Mouse (Mus musculus) spleen, postnatal 36 days (tissue): ENCODE data around the gene Smoc1.

ENCODE experiments used
- DNase-seq, 2 experiments: peaks; one replicate each; pipeline ENCODE4 v3.0.0; 2022; ENCODE audit warnings: low spot score in 2 of 2, mixed read lengths in 1 of 2

The Smoc1 gene

DNA sequence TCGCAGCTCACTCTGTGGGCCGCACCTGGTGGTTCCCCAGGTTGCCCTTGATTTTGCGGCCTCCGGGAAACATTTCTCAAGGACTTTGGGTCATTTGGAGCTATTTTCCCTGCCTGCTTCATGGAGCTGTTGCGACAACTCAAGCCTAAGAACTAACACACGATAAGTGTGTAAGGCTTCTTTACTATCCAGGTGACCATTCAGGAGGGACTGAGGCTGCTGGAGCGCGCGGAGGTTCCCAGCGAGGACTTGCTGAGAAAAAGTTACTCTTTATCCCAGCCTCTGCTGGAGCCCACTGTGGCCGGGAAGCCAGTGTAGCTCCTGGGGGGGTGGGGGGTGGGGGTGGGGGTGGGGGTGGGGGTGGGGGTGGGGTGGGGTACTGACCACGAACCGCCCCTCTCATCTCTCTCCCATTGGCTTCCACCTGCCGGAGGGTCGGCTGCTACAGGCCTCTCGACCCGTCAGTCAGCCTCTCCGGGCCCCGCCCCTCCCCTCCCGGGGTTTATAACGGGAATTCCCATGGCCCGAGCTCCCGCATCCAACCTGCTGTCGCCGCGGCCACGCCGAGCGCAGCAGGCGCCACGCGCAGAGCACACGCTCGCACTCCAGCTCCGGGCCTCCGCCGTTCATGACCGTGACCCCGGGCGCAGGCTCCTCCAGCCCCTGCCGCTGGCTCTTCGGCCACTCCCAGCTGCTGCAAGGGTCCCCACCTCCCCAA, at the start of gene Smoc1:
TSS of gene Smoc1 (plus strand) at position 532 of the 718 bp plus-strand sequence.
- no peak for DNase-seq

DNA sequence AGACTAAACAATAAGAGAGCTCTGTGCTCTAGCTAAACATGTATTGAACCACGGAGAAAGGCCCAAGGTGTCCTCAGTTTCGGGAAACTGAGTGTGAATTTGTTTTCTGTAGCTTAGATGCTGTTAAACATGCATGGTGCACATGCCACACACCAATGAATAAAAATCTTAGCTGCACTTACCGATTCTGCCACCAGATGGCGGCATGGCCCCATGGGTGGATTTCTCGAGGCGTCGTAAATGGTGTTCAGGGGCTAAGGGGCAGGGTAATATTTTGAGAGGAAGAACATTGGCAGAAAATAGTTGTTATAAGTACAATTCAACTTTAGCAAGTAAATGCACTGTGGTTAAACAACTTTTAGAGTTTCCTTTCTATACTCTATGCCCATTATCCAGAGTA, 44.3 kb upstream of the Smoc1 start:
- peak; percentile 30 to 50 for DNase-seq

DNA sequence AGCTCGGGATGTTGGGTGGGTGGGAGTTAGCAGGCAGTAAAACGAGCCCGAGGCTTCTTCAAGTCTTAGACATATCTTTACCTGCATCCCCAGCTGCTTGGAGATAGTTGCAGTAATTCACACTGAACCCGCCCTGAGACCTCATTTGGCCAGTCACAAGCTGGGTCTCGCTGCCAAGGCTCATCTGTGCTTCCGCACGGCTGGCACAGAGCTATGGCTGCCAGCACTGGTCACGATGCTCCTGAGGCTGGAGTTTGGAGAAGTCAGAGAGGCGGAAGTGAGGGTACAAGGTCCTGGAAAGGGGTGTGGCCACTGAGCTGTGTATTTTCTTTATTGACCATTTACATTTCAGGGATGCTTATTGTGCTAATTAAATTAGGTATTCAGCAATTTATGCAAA, 42.9 kb upstream of the Smoc1 start:
- DNase-seq: no peak

GRCm38 (mm10) chr12:80986628-80987027, 40.0 kb upstream of the Smoc1 start:
- DNase-seq: no peak

DNA sequence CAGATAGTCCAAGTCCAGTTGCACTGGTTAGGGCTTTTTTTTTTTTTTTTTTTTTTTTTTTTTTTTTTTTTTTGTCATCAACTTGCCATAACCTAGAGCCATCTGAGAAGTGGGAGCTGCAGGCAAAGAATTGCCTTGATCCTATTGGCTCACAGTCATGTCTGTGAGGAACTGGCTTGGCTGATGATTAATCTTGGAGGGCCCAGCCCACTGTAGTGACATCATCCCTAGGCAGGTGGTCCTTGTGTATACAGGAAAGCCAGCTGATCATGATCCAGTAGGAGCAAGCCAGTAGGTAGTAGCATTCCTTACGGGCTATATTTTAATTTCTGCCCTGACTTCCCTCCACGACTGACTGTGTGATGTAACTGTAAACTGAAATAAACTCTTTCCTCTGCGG, 38.3 kb upstream of the Smoc1 start:
- no peak for DNase-seq

DNA sequence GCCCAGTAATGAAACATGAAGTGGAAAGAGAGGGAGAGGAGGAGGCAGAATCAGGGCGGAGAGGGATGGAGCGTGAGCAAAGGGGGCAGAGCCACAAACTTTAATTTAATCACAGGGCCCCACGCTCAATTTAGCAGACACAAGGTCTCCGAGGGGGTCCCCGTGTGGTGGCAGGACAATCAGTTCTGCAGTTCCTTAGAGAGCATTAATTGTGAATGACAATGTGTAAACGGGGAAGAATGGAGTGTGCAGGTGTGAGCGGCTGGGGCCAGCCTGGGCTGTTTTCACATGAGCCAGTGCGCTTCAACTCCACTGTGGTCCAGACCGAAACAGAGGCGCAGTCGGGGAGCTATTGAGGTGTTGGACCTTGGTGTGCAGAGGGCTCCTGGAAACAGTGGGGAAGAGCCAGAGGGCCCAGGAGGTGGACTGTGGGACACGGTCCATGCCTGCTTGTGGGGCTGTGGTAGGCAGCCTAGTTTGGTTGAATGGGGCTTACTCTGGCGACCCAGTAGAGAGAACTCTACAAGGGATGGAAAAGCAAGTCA, 35.6 kb upstream of the Smoc1 start:
- DNase-seq: no peak

GRCm38 (mm10) chr12:80991806-80992205, 34.8 kb upstream of the Smoc1 start:
- peak; percentile 46 to 50 for DNase-seq

DNA sequence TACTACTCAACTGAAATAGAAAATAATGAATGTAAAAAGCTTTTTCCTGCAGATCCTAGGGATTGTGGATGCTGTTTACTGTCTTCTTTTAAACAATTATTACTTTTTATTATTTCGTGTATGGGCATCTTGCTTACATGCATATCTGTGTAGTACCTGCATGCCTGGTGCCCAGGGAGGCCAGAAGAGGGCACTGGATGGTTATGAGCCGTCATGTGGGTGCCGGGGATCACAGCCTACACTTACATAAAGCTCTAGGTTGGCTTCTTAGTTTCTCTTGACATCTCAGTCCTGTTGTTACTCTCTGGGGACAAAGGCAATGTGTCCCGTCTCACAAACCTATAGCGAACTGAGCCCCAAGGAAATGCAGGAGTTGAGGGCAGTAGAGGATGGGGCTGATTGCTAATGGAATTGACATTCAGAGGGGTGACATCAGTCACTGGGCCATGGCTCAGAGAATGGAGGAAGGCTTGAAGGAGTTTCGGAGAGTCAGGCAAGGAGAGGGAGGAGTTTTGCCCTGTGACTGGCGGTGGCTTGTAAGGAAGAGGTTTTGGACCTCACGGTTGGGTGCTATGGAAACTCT, 34.0 kb upstream of the Smoc1 start:
- no peak for DNase-seq

DNA sequence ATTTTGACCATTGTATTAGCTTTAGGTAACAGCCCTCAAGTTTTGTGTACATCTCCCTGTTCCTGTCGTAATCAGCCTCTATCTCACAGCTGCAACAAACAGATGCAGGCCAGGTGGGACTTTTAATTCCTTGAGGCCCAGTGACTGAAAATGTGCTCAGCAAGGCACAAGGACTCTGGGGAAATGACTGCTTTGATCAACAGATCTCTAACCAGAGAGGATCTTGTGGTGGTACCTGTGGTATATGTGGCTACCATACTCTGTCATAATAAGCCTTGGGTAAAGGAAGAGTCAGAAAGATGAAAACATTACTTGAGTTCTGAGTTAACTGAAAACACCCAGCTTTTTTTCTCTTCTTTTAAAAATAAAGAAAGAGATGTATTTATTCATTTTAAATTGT, 32.8 kb upstream of the Smoc1 start:
- DNase-seq: no peak

GRCm38 (mm10) chr12:80995326-80995725, 31.3 kb upstream of the Smoc1 start:
- no peak for DNase-seq

DNA sequence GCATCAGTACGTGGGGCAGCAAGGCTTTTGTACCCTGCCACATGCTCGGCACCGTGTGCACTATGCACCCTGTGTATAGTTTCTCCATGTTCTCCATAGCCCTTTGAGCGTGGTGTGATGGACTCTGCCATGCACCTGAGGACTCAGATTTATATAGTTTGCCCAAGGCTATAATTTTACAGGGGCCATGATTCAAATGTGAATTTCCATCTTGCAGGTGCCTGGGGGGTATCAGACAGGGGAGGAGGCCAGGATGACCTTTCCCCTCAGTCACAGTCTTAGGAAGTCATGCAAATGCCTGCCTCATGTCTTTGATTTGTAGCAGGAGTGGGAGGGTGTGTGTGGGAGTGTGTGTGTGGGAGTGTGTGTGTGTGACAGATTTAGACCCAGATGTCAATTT, 29.0 kb upstream of the Smoc1 start:
- DNase-seq: no peak

GRCm38 (mm10) chr12:80998528-80999221, 27.9 kb upstream of the Smoc1 start:
- DNase-seq: peak; percentile 29 to 40

- DNase-seq: no peak
These were observed 25.7 kb upstream of the Smoc1 start for GRCm38 (mm10) chr12:81000924-81001323.

DNA sequence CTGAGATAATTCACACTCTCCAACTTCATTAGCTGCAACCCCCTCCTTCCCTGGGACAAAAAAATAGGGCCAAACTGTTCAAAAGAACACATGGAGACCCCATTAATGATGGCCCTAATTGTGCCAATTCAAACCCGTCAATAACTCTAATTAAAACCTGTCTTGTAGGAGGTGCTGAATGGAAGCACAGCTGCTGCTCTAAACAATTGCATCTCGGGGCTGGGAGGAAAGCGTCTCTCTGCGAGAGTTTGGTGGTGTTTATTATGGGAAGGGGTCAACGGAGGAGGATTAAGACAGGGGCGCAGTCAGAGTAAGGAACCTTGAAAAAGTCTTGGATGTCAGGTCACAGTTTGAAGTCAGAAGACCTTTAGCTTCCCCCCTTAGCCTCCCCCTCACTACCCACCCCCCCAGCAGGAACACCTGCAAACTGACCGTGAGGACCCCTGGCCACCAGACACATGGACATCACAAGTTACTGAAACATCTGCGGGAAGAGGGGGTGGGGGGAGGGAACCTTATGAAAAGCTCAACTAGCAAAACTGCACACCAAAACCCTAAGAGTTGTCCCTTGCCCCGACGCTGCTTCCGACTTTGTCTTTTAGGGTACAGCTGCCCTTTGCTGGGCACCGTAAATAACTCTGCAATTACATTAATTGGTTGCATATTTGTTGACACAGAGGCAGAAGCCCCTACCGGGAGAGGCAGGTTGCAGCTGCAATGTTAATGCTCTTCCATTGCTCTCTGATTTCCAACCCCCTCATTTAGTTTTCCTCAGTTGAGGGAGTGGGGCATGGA, 23.6 kb upstream of the Smoc1 start:
- no peak for DNase-seq

- no peak for DNase-seq
These were observed 16.8 kb upstream of the Smoc1 start for GRCm38 (mm10) chr12:81009813-81010212.

- DNase-seq: no peak
These were observed 14.6 kb upstream of the Smoc1 start for GRCm38 (mm10) chr12:81011994-81012393.

DNA sequence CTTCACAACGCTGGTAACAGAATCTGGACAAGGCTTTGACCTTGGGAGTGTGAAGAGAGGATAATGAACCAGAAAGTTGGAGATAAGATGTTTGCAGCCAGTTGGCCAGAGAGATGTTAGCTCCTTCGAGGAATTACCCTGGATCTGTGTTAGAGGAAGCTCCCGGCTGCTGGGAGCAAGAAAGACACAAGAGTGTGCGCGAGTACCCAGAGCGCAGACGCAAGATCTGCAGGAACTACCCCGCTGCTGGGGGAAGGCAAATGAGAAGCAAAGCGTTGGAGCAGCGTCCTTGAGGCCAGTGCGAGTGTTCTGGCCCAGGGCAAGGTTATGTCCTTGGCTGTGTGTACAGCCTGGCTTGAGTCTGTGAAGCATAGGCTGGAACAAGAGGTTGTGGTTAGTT, 13.1 kb upstream of the Smoc1 start:
- DNase-seq: no peak

GRCm38 (mm10) chr12:81017624-81018023, 9.0 kb upstream of the Smoc1 start:
- DNase-seq: no peak

- no peak for DNase-seq
These were observed 7.9 kb upstream of the Smoc1 start for GRCm38 (mm10) chr12:81018516-81019279.

DNA sequence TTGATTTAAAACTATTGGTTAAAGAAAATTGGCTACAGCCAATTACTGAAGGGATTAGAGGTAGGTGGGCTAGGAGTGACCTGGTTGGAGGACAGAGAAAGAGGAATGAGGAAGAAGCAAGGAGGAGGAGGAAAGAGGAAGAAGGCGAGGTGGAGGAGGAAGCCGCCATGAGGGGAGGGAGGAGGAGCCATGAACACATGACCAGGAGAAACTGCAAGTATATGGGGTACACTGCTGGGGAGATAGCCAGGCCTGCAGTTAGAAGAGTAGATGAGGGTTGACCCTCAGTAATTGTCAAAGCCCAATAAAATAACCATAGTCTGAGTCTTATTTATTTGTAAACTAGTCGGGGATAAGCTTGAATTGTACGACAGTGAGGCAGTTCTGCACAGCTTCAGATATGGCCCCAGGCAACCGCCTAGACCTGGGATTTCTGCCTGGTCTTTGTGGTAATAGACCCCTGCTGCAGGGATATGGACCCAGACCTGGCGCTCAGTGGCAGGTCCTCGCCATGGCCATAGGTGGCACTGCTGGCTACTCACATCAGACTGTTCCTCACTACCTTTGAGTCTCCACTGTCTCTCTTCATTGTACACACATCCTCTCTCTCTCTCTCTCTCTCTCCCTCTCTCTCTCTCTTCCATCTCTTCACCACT, 7.2 kb upstream of the Smoc1 start:
- DNase-seq: peak in 1 of 2 experiments; percentile 23

- DNase-seq: no peak
These were observed 2.2 kb upstream of the Smoc1 start for GRCm38 (mm10) chr12:81024407-81024806.
